Mouse (Mus musculus): ENCODE measurements around the gene Mitf. TPM values are rescaled to one million over a fixed set of nuclear protein-coding genes. Genes with fewer than 3 reads are reported as not detected.

Mitf gene
- polyA plus RNA-seq, 1 experiment from 2014 or later, result 3.0 TPM

- Histone ChIP-seq H3K4me1 (ENCODE audit: control insufficient read depth, insufficient read depth, low read length) (no peaks in the 10 kb centered on the region), H3K4me3 (ENCODE audit: low read depth, low read length) (no peak overlapping the region), H3K36me3 (ENCODE audit: control insufficient read depth, insufficient read depth, low read length) (no peaks in the 10 kb centered on the region), H3K4me2 (ENCODE audit: low read depth, low read length) (no peak overlapping the region), H3K9ac (ENCODE audit: low read depth, low read length) (no peak overlapping the region), H3K9me3 (ENCODE audit: control insufficient read depth, low read length) (no peaks in the 10 kb centered on the region), H3K27ac (replicated peaks; ENCODE audit: low read depth, low read length) (no peak overlapping the region), H3K27me3 (replicated peaks; ENCODE audit: control insufficient read depth, insufficient read depth, low read length) (no peaks in the 10 kb centered on the region)
- ATAC-seq (ENCODE audit: low read depth), result no peak
- WGBS, result 53% methylated on average over 3 of the region's 3 CpGs
- no peak for DNase-seq (ENCODE audit: low spot score)
Observed at GRCm38 (mm10) chr6:97888596-97888995, 81.7 kb downstream of the Mitf start.

DNA sequence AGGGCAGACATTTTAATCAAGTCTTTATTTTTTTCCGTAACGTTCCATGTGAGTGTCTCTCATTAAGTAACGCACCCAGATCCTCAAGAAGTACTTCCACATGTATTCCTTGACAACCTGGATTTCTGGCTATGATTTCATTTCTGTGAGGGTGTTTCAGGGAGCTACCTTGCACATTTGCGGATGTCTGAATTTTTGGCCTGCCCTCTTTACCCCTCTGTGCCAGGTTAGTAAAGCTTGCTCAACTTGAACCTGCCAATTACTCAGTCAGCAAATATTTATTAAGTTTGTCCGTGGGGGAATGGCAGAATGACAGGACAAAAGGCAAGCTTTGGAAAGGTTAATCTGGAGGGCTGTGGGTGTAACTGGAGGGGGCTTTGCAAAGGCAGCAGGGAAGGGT is 86.7 kb downstream of the Mitf start:
- Histone ChIP-seq H3K27me3 (replicated peaks; ENCODE audit: control insufficient read depth, insufficient read depth, low read length) (no peaks in the 10 kb centered on the region), H3K27ac (replicated peaks; ENCODE audit: low read depth, low read length) (no peak overlapping the region), H3K4me3 (ENCODE audit: low read depth, low read length) (no peak overlapping the region), H3K36me3 (ENCODE audit: control insufficient read depth, insufficient read depth, low read length) (no peaks in the 10 kb centered on the region), H3K4me1 (ENCODE audit: control insufficient read depth, insufficient read depth, low read length) (no peaks in the 10 kb centered on the region), H3K4me2 (ENCODE audit: low read depth, low read length) (no peak overlapping the region), H3K9ac (ENCODE audit: low read depth, low read length) (no peak overlapping the region), H3K9me3 (ENCODE audit: control insufficient read depth, low read length) (no peaks in the 10 kb centered on the region)
- WGBS, result 52% methylated on average over 5 of the region's 5 CpGs
- DNase-seq (ENCODE audit: low spot score), result no peak
- ATAC-seq (ENCODE audit: low read depth), result no peak

- Histone ChIP-seq H3K4me3 (ENCODE audit: low read depth, low read length) (no peak overlapping the region), H3K27ac (replicated peaks; ENCODE audit: low read depth, low read length) (no peak overlapping the region), H3K27me3 (replicated peaks; ENCODE audit: control insufficient read depth, insufficient read depth, low read length) (no peaks in the 10 kb centered on the region), H3K9ac (ENCODE audit: low read depth, low read length) (no peak overlapping the region), H3K4me2 (ENCODE audit: low read depth, low read length) (no peak overlapping the region), H3K9me3 (ENCODE audit: control insufficient read depth, low read length) (no peaks in the 10 kb centered on the region), H3K36me3 (ENCODE audit: control insufficient read depth, insufficient read depth, low read length) (no peaks in the 10 kb centered on the region), H3K4me1 (ENCODE audit: control insufficient read depth, insufficient read depth, low read length) (no peaks in the 10 kb centered on the region)
- WGBS, result 86% methylated on average over 6 of the region's 6 CpGs
- ATAC-seq (ENCODE audit: low read depth) (no peak), DNase-seq (ENCODE audit: low spot score) (no peak)
Observed at GRCm38 (mm10) chr6:97897191-97897590, 90.3 kb downstream of the Mitf start.

DNA sequence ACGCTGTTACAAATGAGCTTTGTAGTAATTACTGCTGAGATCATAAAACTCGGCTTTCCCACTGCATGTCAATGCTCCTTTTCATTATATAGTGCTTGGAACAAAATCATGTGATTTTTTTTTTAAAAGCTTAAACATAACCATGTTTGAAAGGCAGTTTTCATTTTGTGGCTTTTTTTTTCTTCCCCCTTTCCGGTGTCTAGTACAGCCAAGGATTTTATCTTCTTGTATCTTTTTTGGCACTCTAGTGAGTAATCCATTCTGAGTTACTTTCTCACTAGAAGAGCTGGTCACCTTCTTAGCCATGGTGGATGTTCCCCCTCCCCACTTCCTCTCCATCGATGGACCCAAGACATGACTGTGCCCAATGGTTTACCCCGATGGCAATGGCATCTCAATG is 91.2 kb downstream of the Mitf start:
- H3K4me2 ChIP-seq (ENCODE audit: low read depth, low read length), result no peak overlapping the region
- DNase-seq (ENCODE audit: low spot score) (no peak), ATAC-seq (ENCODE audit: low read depth) (no peak)
- H3K4me1 ChIP-seq (ENCODE audit: control insufficient read depth, insufficient read depth, low read length), result no peaks in the 10 kb centered on the region
- no peak overlapping the region for H3K9ac ChIP-seq (ENCODE audit: low read depth, low read length)
- H3K36me3 ChIP-seq (ENCODE audit: control insufficient read depth, insufficient read depth, low read length), result no peaks in the 10 kb centered on the region
- H3K4me3 ChIP-seq (ENCODE audit: low read depth, low read length), result no peak overlapping the region
- no peak overlapping the region for H3K27ac ChIP-seq (replicated peaks; ENCODE audit: low read depth, low read length)
- no peaks in the 10 kb centered on the region for H3K9me3 ChIP-seq (ENCODE audit: control insufficient read depth, low read length)
- H3K27me3 ChIP-seq (replicated peaks; ENCODE audit: control insufficient read depth, insufficient read depth, low read length), result no peaks in the 10 kb centered on the region
- WGBS, result 73% methylated on average over 5 of the region's 5 CpGs

- no peak overlapping the region for H3K4me3 ChIP-seq (ENCODE audit: low read depth, low read length)
- H3K4me1 ChIP-seq (ENCODE audit: control insufficient read depth, insufficient read depth, low read length), result no peaks in the 10 kb centered on the region
- H3K27me3 ChIP-seq (replicated peaks; ENCODE audit: control insufficient read depth, insufficient read depth, low read length), result no peaks in the 10 kb centered on the region
- WGBS, result 59% methylated on average over 5 of the region's 5 CpGs
- no peak overlapping the region for H3K4me2 ChIP-seq (ENCODE audit: low read depth, low read length)
- no peak overlapping the region for H3K27ac ChIP-seq (replicated peaks; ENCODE audit: low read depth, low read length)
- no peak overlapping the region for H3K9ac ChIP-seq (ENCODE audit: low read depth, low read length)
- DNase-seq (ENCODE audit: low spot score) (no peak), ATAC-seq (ENCODE audit: low read depth) (no peak)
- H3K36me3 ChIP-seq (ENCODE audit: control insufficient read depth, insufficient read depth, low read length), result no peaks in the 10 kb centered on the region
- H3K9me3 ChIP-seq (ENCODE audit: control insufficient read depth, low read length), result no peaks in the 10 kb centered on the region
Observed at GRCm38 (mm10) chr6:97901561-97901960, 94.7 kb downstream of the Mitf start.

- Histone ChIP-seq H3K9ac (ENCODE audit: low read depth, low read length) (no peak overlapping the region), H3K4me2 (ENCODE audit: low read depth, low read length) (no peak overlapping the region), H3K4me3 (ENCODE audit: low read depth, low read length) (no peak overlapping the region), H3K4me1 (ENCODE audit: control insufficient read depth, insufficient read depth, low read length) (no peaks in the 10 kb centered on the region), H3K27ac (replicated peaks; ENCODE audit: low read depth, low read length) (no peak overlapping the region), H3K9me3 (ENCODE audit: control insufficient read depth, low read length) (no peaks in the 10 kb centered on the region), H3K36me3 (ENCODE audit: control insufficient read depth, insufficient read depth, low read length) (no peaks in the 10 kb centered on the region), H3K27me3 (replicated peaks; ENCODE audit: control insufficient read depth, insufficient read depth, low read length) (no peaks in the 10 kb centered on the region)
- 88% methylated on average over 1 of the region's 1 CpGs for WGBS
- ATAC-seq (ENCODE audit: low read depth) (no peak), DNase-seq (ENCODE audit: low spot score) (no peak)
Observed at GRCm38 (mm10) chr6:97902205-97902604, 95.4 kb downstream of the Mitf start.

DNA sequence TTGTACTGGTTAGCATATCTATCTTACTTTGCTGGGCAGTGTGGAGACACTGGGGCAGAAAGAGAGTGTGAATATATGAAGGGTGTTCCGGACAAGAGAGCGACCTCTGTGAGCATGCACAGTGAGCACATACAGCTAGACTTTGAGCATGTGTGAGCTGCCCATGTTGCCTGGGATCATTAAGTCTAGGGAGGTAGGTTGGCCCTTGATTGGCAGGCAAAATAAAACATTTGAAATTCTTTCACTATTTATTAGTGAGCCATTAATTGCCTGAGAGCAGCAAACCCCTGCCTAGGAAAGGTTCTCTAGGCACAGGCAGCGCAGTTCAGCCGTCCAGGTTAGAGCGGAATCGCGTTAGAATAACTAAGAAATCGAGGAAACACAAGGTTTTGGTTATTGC is 107.9 kb downstream of the Mitf start:
- H3K27ac ChIP-seq (replicated peaks; ENCODE audit: low read depth, low read length), result no peak overlapping the region
- WGBS, result 90% methylated on average over 8 of the region's 8 CpGs
- ATAC-seq (ENCODE audit: low read depth) (no peak), DNase-seq (ENCODE audit: low spot score) (no peak)
- H3K27me3 ChIP-seq (replicated peaks; ENCODE audit: control insufficient read depth, insufficient read depth, low read length), result no peaks in the 10 kb centered on the region
- H3K9ac ChIP-seq (ENCODE audit: low read depth, low read length), result no peak overlapping the region
- no peaks in the 10 kb centered on the region for H3K36me3 ChIP-seq (ENCODE audit: control insufficient read depth, insufficient read depth, low read length)
- H3K4me1 ChIP-seq (ENCODE audit: control insufficient read depth, insufficient read depth, low read length), result peaks cover 18% of the 10 kb centered on the region
- H3K4me3 ChIP-seq (ENCODE audit: low read depth, low read length), result no peak overlapping the region
- H3K4me2 ChIP-seq (ENCODE audit: low read depth, low read length), result no peak overlapping the region
- H3K9me3 ChIP-seq (ENCODE audit: control insufficient read depth, low read length), result no peaks in the 10 kb centered on the region

DNA sequence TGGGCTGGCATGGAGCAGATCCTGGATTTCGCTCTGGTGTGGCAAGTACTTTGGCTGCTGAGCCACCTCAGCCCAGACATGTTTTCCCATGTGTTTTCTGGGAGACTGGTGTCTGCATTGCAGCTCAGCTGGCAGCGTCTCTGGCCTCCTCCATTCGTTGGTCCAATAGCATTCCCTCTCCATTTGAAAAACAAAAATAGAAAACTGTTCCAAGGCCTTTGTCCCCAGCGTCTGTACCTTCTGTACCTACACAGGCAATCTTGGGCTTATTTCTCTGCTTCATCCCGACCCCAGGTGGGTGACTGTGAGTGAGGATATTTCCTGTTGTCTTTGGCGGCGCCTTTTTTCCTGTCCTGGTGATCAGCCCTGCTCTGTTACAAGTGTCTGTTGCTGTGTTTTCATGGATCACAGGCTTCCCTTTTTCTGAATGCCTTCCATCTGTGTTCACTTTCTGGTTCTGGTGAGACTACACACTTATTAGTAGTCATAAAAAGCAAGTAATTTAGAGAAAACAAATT is 109.6 kb downstream of the Mitf start:
- ATAC-seq (ENCODE audit: low read depth) (no peak), DNase-seq (ENCODE audit: low spot score) (no peak)
- Histone ChIP-seq H3K4me3 (ENCODE audit: low read depth, low read length) (no peak overlapping the region), H3K27me3 (replicated peaks; ENCODE audit: control insufficient read depth, insufficient read depth, low read length) (no peaks in the 10 kb centered on the region), H3K9me3 (ENCODE audit: control insufficient read depth, low read length) (no peaks in the 10 kb centered on the region), H3K27ac (replicated peaks; ENCODE audit: low read depth, low read length) (no peak overlapping the region), H3K4me2 (ENCODE audit: low read depth, low read length) (no peak overlapping the region), H3K9ac (ENCODE audit: low read depth, low read length) (no peak overlapping the region), H3K36me3 (ENCODE audit: control insufficient read depth, insufficient read depth, low read length) (no peaks in the 10 kb centered on the region), H3K4me1 (ENCODE audit: control insufficient read depth, insufficient read depth, low read length) (peaks cover 18% of the 10 kb centered on the region)
- WGBS, result 60% methylated on average over 7 of the region's 7 CpGs

GRCm38 (mm10) chr6:97918051-97918450 is 111.2 kb downstream of the Mitf start:
- Histone ChIP-seq H3K9me3 (ENCODE audit: control insufficient read depth, low read length) (no peaks in the 10 kb centered on the region), H3K4me2 (ENCODE audit: low read depth, low read length) (no peak overlapping the region), H3K36me3 (ENCODE audit: control insufficient read depth, insufficient read depth, low read length) (no peaks in the 10 kb centered on the region), H3K4me3 (ENCODE audit: low read depth, low read length) (no peak overlapping the region), H3K27me3 (replicated peaks; ENCODE audit: control insufficient read depth, insufficient read depth, low read length) (no peaks in the 10 kb centered on the region), H3K9ac (ENCODE audit: low read depth, low read length) (no peak overlapping the region), H3K4me1 (ENCODE audit: control insufficient read depth, insufficient read depth, low read length) (peaks cover 18% of the 10 kb centered on the region), H3K27ac (replicated peaks; ENCODE audit: low read depth, low read length) (no peak overlapping the region)
- DNase-seq (ENCODE audit: low spot score), result no peak
- ATAC-seq (ENCODE audit: low read depth), result no peak
- WGBS, result 30% methylated on average over 4 of the region's 4 CpGs
